Mouse (Mus musculus): ENCODE data around the gene Bahcc1. TPM values are rescaled to one million over a fixed set of nuclear protein-coding genes. Genes with fewer than 3 reads are reported as not detected.

The Bahcc1 gene
- polyA plus RNA-seq, 1 experiment, result 47.0 TPM

DNA sequence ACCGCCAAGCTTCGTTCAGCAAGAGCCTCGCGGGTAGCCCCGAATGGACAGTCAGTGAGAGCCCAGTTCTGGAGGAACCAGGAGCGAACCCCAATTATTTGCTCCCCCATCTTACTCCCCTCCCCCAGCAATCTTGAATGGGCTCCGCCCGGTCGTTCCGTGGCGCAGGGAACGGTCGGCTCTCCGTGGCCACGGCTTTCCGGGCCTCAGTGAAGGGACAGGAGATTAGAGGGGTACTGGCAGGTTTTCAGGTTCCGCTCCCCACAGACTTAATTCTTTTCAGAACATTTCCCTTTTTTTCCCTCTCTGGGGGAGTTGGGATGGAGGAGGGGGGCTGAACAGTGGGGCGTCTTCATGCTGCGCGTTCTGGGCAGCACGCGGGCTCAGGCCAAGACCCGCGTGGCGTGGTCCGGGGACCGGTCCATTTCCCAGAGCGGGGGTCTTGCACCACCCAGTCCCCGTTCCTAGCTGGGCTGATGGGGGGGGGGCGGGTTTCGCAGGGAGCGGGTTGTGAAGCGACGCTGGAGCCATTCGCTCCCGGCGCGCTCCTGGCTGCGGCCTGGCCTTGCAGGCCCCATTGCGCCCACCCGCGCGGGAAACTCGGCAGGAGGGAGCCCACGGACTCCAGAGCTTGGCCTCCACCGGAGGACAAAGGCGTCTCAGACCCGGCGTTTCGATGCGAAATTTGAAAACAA lies 841 bp downstream of the Bahcc1 start:
- TF ChIP-seq CTCF (IDR thresholded peaks at IDR 0.05; ENCODE audit: borderline replicate concordance, extremely low read depth, insufficient read depth, insufficient read length) (no peak), POLR2A (IDR thresholded peaks at IDR 0.05; ENCODE audit: borderline replicate concordance, extremely low read depth, insufficient read depth, insufficient read length, poor library complexity, severe bottlenecking) (peak; percentile 6; the same call in 1 of the 2 replicates)
- DNase-seq (ENCODE audit: low read depth), result peak; percentile 80

DNA sequence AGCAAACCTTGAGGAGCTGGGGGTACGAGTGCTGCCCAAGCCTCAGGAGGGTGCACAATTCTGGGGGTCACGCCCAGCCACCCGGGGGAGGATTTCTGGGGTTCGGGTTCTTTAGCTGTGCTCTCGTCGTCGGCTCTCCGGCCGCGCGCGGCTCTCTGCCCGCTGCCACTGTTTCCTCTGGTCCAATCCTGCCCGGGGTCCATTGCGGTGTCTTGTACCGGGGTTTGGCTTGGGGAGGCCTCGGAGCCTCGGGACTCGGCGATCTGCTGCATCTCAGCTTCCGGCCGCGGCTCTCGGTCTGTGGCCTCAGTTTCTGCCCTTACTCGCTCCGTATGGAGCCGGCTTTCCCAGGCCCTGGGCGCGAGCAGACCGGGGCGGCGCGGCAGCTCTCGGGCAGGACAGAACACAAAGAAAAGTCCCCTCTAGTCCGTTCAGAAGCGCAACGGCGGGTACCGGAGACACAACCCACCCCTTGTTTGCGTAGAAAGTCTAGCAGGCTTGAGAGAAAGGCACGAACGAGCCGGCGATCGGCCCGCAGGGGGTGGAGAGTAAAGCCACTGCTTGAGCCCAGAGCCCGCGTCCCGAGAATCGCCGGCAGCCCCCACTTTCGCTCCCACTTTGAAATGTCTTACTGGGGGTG lies 1.5 kb downstream of the Bahcc1 start:
- peak; percentile 80 for DNase-seq (ENCODE audit: low read depth)
- no peak for TF ChIP-seq POLR2A (IDR thresholded peaks at IDR 0.05; ENCODE audit: borderline replicate concordance, extremely low read depth, insufficient read depth, insufficient read length, poor library complexity, severe bottlenecking)
- no peak for TF ChIP-seq CTCF (IDR thresholded peaks at IDR 0.05; ENCODE audit: borderline replicate concordance, extremely low read depth, insufficient read depth, insufficient read length)

DNA sequence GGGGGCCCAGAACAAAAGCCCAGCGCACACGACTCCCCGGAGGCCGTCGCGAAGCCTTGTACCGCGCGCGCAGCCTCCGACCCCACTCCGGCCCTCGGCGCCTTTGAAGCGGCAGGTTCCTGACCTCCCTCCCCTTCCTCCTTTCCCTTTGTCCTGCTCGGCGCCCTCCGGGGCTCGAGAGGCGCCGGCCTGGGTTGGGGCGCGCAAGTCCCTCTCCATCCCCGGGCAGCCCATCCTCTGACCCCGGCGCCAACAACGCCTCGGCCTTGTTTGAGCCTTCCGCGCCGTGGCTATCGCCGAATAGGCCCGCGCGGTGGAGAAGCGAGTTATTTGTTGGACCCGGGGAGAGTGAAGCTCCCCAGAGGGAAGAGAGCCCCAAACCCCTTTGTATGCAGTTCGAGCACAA lies 2.0 kb downstream of the Bahcc1 start:
- no peak for TF ChIP-seq POLR2A (IDR thresholded peaks at IDR 0.05; ENCODE audit: borderline replicate concordance, extremely low read depth, insufficient read depth, insufficient read length, poor library complexity, severe bottlenecking)
- TF ChIP-seq CTCF (IDR thresholded peaks at IDR 0.05; ENCODE audit: borderline replicate concordance, extremely low read depth, insufficient read depth, insufficient read length), result no peak
- DNase-seq (ENCODE audit: low read depth), result peak; percentile 77

DNA sequence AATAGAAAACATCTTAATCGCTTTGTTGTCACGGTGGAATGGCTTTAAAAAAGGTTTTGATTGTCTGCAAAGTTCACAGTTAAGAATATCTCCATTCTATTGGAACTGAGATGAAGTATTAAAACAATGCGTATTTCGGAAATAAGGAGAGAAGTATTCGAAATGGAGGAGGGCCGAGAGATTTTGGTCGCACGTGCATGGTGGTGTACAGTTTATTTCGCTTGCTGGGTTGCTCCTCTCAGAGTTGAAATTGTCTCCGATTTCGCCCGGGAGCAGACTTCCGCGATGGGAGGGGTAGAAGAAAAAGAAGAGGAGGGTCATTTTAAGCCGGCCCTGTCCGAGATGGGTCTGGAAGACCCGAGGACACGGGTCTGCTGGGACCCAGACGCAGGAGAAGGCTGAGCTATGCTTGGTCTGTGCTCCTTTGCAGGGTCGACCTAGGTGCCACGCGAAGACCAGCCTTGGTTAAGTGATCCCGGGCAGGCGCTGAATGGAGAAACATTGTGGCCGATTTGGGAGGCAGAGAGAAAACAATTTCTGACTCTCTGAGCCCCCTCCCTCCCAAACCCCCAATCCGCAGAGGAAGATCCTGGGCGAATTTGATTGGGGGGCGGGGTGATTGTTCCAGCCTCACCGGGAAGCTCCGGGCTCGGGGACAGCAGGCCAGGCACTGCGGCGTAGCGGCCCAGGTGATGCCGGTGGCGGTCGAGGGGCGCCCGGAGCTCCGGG lies 2.8 kb downstream of the Bahcc1 start:
- TF ChIP-seq POLR2A (IDR thresholded peaks at IDR 0.05; ENCODE audit: borderline replicate concordance, extremely low read depth, insufficient read depth, insufficient read length, poor library complexity, severe bottlenecking) (0 out of 2 replicates have a peak, but pooled peaks have one; percentile 48), CTCF (IDR thresholded peaks at IDR 0.05; ENCODE audit: borderline replicate concordance, extremely low read depth, insufficient read depth, insufficient read length) (no peak)
- peak; percentile 85 for DNase-seq (ENCODE audit: low read depth)

DNA sequence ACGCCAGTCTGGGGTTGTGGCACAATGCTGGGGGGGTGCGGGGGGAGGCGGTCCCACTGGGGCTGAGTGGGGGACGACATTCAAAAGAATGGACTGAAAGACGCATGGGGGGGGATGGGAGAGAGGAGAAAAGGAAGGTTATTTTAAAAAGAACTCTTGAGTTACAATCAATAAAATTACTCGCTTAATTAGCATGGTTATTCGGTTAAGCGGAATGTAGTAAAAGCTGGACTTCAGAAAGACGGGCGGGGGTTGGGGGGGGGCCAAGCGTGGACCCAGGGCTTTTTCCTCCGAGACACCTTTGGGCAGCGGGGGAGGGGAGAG lies 3.3 kb downstream of the Bahcc1 start:
- TF ChIP-seq CTCF (IDR thresholded peaks at IDR 0.05; ENCODE audit: borderline replicate concordance, extremely low read depth, insufficient read depth, insufficient read length) (no peak), POLR2A (IDR thresholded peaks at IDR 0.05; ENCODE audit: borderline replicate concordance, extremely low read depth, insufficient read depth, insufficient read length, poor library complexity, severe bottlenecking) (no peak)

DNA sequence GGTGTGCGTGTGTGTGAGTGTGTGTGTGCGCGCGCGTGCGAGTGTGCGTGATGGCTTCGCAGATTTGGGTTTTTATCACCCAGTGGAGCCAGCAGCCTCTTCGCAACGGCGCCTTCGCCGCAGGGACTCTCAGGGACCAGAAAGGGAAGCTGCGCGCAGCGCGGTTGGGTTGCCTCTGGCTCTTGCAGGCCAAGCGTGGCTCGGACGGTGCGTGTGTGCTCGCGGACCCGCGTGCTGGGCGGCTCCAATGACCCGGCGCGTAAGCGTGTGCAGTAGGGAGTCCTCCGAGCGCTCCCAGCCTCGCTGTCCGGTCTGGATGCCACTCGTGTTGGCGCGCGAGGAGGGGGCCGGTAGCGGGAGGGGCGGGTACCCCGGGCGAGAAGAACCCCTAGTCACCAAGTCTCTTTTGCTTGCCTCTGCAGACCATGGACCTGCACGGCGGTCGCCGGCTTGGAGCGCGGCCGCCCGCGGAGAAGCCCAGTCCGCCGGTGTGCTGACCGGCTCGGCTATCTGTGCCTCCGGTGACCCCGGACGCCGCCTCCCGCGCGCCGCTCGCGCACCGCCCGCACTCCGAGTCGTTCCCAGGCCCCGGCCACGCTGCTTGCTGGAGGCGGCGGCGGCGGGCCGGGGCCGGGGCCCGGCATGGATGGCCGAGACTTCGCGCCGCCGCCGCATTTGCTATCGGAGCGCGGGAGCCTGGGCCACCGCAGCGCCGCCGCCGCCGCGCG lies 3.9 kb downstream of the Bahcc1 start:
- no peak for DNase-seq (ENCODE audit: low read depth)
- TF ChIP-seq CTCF (IDR thresholded peaks at IDR 0.05; ENCODE audit: borderline replicate concordance, extremely low read depth, insufficient read depth, insufficient read length) (no peak), POLR2A (IDR thresholded peaks at IDR 0.05; ENCODE audit: borderline replicate concordance, extremely low read depth, insufficient read depth, insufficient read length, poor library complexity, severe bottlenecking) (0 out of 2 replicates have a peak, but pooled peaks have one; percentile 9)

More for the DNA sequence above, 3.3 kb downstream of the Bahcc1 start:
- DNase-seq (ENCODE audit: low read depth), result peak; percentile 90

DNA sequence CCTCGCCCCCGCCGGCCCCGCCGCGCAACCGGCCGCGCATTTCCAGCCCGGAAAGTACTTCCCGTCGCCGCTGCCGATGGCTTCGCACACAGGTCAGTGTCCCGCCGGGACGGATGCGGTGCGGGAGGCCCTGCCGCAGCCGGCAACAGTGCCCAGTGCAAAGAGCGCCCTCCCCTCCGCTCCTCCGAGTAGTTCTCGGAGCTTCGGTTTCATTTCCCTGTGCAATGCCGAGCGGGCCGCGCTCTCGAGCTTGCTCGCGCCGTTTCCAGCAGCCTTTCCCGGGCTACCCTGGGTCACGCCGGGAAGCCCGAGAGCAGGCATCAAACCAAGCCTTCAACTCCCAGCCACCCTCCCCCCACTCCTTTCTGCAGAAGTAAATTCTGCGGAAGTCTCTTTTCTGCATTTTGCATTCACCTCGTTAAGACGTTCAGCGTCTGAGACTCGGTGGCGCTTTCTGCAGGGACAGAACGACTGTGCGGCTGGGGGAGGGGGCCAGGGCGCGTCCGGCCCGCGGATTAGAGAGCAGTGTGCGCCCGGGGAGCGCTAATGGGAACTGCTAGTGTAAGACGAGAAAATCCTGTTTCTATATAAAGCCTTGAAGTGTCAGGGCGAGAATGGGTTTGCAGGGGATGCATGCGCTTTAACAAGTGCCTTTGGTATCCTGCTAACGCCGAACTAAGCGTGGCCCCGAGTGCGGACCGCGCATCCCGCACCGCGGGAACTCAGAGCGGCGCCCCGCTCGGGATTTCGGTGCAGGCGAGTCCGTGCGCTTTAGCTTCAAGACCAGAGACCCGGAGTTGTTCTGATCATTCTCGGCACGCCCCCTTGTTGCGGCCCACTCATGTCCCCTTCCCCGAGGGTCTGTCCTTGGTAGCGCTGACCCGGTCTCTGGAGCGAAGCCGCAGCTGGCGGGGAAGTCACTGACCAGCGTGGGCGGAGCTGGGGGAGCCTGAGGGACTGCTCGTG lies 4.7 kb downstream of the Bahcc1 start:
- peak; percentile 76 for DNase-seq (ENCODE audit: low read depth)
- TF ChIP-seq POLR2A (IDR thresholded peaks at IDR 0.05; ENCODE audit: borderline replicate concordance, extremely low read depth, insufficient read depth, insufficient read length, poor library complexity, severe bottlenecking) (no peak), CTCF (IDR thresholded peaks at IDR 0.05; ENCODE audit: borderline replicate concordance, extremely low read depth, insufficient read depth, insufficient read length) (no peak)

DNA sequence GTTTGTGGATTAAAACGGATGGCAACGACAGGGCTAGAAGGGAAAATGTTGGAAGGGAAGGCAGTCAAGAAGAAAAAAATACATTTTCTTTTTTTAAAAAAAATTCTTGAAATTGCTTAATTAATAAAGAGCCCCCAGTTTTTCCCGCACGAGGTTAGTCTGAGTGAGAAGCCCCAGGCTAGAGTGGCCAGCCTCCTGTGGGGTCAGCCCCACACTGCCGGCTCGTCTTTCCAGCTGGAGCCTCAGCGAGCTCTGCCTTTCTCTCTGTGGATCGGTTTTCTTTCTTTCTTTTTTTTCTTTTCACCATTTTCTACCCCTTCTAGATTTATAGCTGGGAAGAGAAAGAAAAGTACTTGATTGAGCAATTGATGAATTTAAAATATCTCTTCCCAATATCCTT lies 5.6 kb downstream of the Bahcc1 start:
- TF ChIP-seq POLR2A (IDR thresholded peaks at IDR 0.05; ENCODE audit: borderline replicate concordance, extremely low read depth, insufficient read depth, insufficient read length, poor library complexity, severe bottlenecking), result no peak
- TF ChIP-seq CTCF (IDR thresholded peaks at IDR 0.05; ENCODE audit: borderline replicate concordance, extremely low read depth, insufficient read depth, insufficient read length), result no peak
- DNase-seq (ENCODE audit: low read depth), result no peak

DNA sequence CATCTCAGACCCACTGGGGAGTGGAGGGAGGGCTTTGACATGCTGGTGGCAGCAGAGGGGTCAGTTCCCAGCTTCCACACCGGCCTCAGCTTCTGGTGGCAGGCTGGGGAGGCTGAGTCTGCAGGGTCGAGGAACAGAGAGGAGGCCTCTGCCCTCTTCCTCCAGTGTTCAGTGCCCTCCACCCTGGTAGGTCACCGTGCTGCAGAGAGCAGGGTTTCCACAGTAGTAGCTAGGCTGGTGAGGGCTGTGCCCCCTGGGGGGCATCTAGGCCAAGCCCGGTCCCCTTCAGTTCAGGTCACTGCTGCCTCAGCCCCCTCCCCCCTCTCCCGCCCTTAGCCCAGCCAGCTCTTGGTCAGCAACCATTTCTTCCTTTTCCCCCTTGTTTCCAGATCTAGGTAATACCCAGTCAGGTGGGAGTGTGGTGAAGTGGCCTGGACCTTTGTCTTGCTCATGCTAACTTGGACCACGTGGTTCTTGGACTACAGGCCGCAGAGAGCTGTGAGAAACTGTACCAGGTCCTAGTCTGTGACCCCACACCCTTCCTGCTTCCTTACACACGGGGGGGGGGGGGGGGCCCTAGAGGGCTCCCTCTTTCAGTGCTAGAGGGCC lies 6.1 kb downstream of the Bahcc1 start:
- DNase-seq (ENCODE audit: low read depth), result peak; percentile 64
- TF ChIP-seq CTCF (IDR thresholded peaks at IDR 0.05; ENCODE audit: borderline replicate concordance, extremely low read depth, insufficient read depth, insufficient read length), result no peak
- no peak for TF ChIP-seq POLR2A (IDR thresholded peaks at IDR 0.05; ENCODE audit: borderline replicate concordance, extremely low read depth, insufficient read depth, insufficient read length, poor library complexity, severe bottlenecking)

DNA sequence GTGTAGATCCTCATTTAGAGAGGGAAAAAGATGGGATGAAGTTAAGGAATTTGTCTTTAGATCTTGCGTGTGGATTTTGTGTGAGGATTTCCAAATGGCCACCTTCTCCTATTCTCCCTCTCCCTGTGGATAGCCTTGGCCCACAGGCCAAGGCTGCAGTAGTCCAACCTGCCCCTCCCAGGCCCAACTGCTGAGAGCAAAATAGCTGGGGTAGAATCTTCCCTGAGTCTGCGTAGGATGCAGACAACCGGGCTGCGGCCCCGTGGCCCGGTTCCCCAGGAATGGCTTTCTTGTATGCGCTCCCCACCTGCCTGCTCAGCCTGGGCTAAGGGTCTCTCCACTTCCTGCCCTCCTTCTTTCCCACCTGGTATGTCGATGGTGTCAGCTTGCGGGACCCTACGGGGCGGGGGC lies 6.8 kb downstream of the Bahcc1 start:
- DNase-seq (ENCODE audit: low read depth), result peak; percentile 60
- no peak for TF ChIP-seq POLR2A (IDR thresholded peaks at IDR 0.05; ENCODE audit: borderline replicate concordance, extremely low read depth, insufficient read depth, insufficient read length, poor library complexity, severe bottlenecking)
- no peak for TF ChIP-seq CTCF (IDR thresholded peaks at IDR 0.05; ENCODE audit: borderline replicate concordance, extremely low read depth, insufficient read depth, insufficient read length)
